Mouse (Mus musculus): Measurements from ENCODE around the gene Bnc2. TPM values are rescaled to one million over a fixed set of nuclear protein-coding genes. Genes with fewer than 3 reads are reported as not detected.

The Bnc2 gene
- polyA plus RNA-seq, 1 experiment = 7.2 TPM

- H3K4me1 ChIP-seq (ENCODE audit: control insufficient read depth, insufficient read depth, low read length) = peaks cover 2% of the 10 kb centered on the region
- no peak overlapping the region for H3K27ac ChIP-seq (ENCODE audit: insufficient read depth, low read length)
- H3K36me3 ChIP-seq (ENCODE audit: control insufficient read depth, insufficient read depth, low read length, poor library complexity, severe bottlenecking) = no peaks in the 10 kb centered on the region
- TF ChIP-seq EP300 (IDR thresholded peaks at IDR 0.05; ENCODE audit: insufficient read depth, low read depth, low read length) = no peak
- no peak for TF ChIP-seq CTCF (IDR thresholded peaks at IDR 0.05; ENCODE audit: low read depth, low read length)
- TF ChIP-seq POLR2A (IDR thresholded peaks at IDR 0.05; ENCODE audit: insufficient read depth, low read length) = no peak
- no peak overlapping the region for H3K4me3 ChIP-seq (ENCODE audit: low read depth, low read length)
- no peak overlapping the region for H3K9ac ChIP-seq (ENCODE audit: low read depth, poor library complexity, severe bottlenecking)
- no peaks in the 10 kb centered on the region for H3K27me3 ChIP-seq (ENCODE audit: control insufficient read depth, insufficient read depth, low read length, poor library complexity, severe bottlenecking)
- H3K9me3 ChIP-seq (replicated peaks; ENCODE audit: control insufficient read depth, insufficient read depth, low read length, poor library complexity, severe bottlenecking) = no peaks in the 10 kb centered on the region
These were observed 247.1 kb downstream of the Bnc2 start for GRCm38 (mm10) chr4:84427955-84428354.

DNA sequence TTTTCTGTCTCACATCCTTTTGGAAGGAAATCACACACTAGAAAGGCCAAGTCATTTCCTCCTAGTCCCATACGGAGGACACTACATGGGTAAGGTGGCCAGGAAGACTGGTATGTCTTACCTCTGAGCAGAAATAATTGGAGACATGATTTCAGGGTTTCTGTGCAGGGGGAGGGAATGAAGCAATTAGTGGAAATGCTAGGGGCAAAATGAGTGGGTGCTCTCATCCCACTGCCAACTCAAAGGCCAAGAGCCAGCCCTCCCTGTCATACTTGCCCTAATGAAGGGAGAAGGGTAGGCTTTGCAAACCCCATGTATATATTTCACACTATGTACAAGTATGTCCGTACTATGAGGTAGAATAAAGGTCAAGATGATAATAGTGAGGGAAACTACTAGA is 263.6 kb downstream of the Bnc2 start:
- Histone ChIP-seq H3K9me3 (replicated peaks; ENCODE audit: control insufficient read depth, insufficient read depth, low read length, poor library complexity, severe bottlenecking) (no peaks in the 10 kb centered on the region), H3K4me1 (ENCODE audit: control insufficient read depth, insufficient read depth, low read length) (no peaks in the 10 kb centered on the region), H3K27ac (ENCODE audit: insufficient read depth, low read length) (no peak overlapping the region), H3K4me3 (ENCODE audit: low read depth, low read length) (no peak overlapping the region), H3K9ac (ENCODE audit: low read depth, poor library complexity, severe bottlenecking) (no peak overlapping the region), H3K27me3 (ENCODE audit: control insufficient read depth, insufficient read depth, low read length, poor library complexity, severe bottlenecking) (no peaks in the 10 kb centered on the region), H3K36me3 (ENCODE audit: control insufficient read depth, insufficient read depth, low read length, poor library complexity, severe bottlenecking) (no peaks in the 10 kb centered on the region)
- TF ChIP-seq CTCF (IDR thresholded peaks at IDR 0.05; ENCODE audit: low read depth, low read length) = no peak

GRCm38 (mm10) chr4:84407328-84408028 is 267.6 kb downstream of the Bnc2 start:
- H3K4me3 ChIP-seq (ENCODE audit: low read depth, low read length) = no peak overlapping the region
- H3K9ac ChIP-seq (ENCODE audit: low read depth, poor library complexity, severe bottlenecking) = no peak overlapping the region
- H3K27ac ChIP-seq (ENCODE audit: insufficient read depth, low read length) = no peak overlapping the region
- no peaks in the 10 kb centered on the region for H3K27me3 ChIP-seq (ENCODE audit: control insufficient read depth, insufficient read depth, low read length, poor library complexity, severe bottlenecking)
- no peaks in the 10 kb centered on the region for H3K9me3 ChIP-seq (replicated peaks; ENCODE audit: control insufficient read depth, insufficient read depth, low read length, poor library complexity, severe bottlenecking)
- no peaks in the 10 kb centered on the region for H3K36me3 ChIP-seq (ENCODE audit: control insufficient read depth, insufficient read depth, low read length, poor library complexity, severe bottlenecking)
- H3K4me1 ChIP-seq (ENCODE audit: control insufficient read depth, insufficient read depth, low read length) = no peaks in the 10 kb centered on the region
- TF ChIP-seq POLR2A (IDR thresholded peaks at IDR 0.05; ENCODE audit: insufficient read depth, low read length) = no peak

- Histone ChIP-seq H3K4me3 (ENCODE audit: low read depth, low read length) (no peak overlapping the region), H3K9ac (ENCODE audit: low read depth, poor library complexity, severe bottlenecking) (no peak overlapping the region), H3K36me3 (ENCODE audit: control insufficient read depth, insufficient read depth, low read length, poor library complexity, severe bottlenecking) (no peaks in the 10 kb centered on the region), H3K9me3 (replicated peaks; ENCODE audit: control insufficient read depth, insufficient read depth, low read length, poor library complexity, severe bottlenecking) (no peaks in the 10 kb centered on the region), H3K27ac (ENCODE audit: insufficient read depth, low read length) (no peak overlapping the region), H3K4me1 (ENCODE audit: control insufficient read depth, insufficient read depth, low read length) (no peaks in the 10 kb centered on the region), H3K27me3 (ENCODE audit: control insufficient read depth, insufficient read depth, low read length, poor library complexity, severe bottlenecking) (no peaks in the 10 kb centered on the region)
- no peak for TF ChIP-seq CTCF (IDR thresholded peaks at IDR 0.05; ENCODE audit: low read depth, low read length)
- TF ChIP-seq POLR2A (IDR thresholded peaks at IDR 0.05; ENCODE audit: insufficient read depth, low read length) = no peak
- no peak for TF ChIP-seq EP300 (IDR thresholded peaks at IDR 0.05; ENCODE audit: insufficient read depth, low read depth, low read length)
These were observed 271.5 kb downstream of the Bnc2 start for GRCm38 (mm10) chr4:84403356-84404145.

- Histone ChIP-seq H3K9me3 (replicated peaks; ENCODE audit: control insufficient read depth, insufficient read depth, low read length, poor library complexity, severe bottlenecking) (no peaks in the 10 kb centered on the region), H3K4me1 (ENCODE audit: control insufficient read depth, insufficient read depth, low read length) (no peaks in the 10 kb centered on the region), H3K36me3 (ENCODE audit: control insufficient read depth, insufficient read depth, low read length, poor library complexity, severe bottlenecking) (no peaks in the 10 kb centered on the region; the same call in 1 of the 2 replicates), H3K27me3 (ENCODE audit: control insufficient read depth, insufficient read depth, low read length, poor library complexity, severe bottlenecking) (no peaks in the 10 kb centered on the region), H3K9ac (ENCODE audit: low read depth, poor library complexity, severe bottlenecking) (no peak overlapping the region), H3K4me3 (ENCODE audit: low read depth, low read length) (no peak overlapping the region), H3K27ac (ENCODE audit: insufficient read depth, low read length) (no peak overlapping the region)
- no peak for TF ChIP-seq CTCF (IDR thresholded peaks at IDR 0.05; ENCODE audit: low read depth, low read length)
- no peak for TF ChIP-seq EP300 (IDR thresholded peaks at IDR 0.05; ENCODE audit: insufficient read depth, low read depth, low read length)
- no peak for TF ChIP-seq POLR2A (IDR thresholded peaks at IDR 0.05; ENCODE audit: insufficient read depth, low read length)
These were observed 286.1 kb downstream of the Bnc2 start for GRCm38 (mm10) chr4:84388991-84389390.

GRCm38 (mm10) chr4:84385156-84385555 is 289.9 kb downstream of the Bnc2 start:
- TF ChIP-seq CTCF (IDR thresholded peaks at IDR 0.05; ENCODE audit: low read depth, low read length) (no peak), EP300 (IDR thresholded peaks at IDR 0.05; ENCODE audit: insufficient read depth, low read depth, low read length) (no peak), POLR2A (IDR thresholded peaks at IDR 0.05; ENCODE audit: insufficient read depth, low read length) (no peak)
- Histone ChIP-seq H3K4me1 (ENCODE audit: control insufficient read depth, insufficient read depth, low read length) (no peaks in the 10 kb centered on the region), H3K9me3 (replicated peaks; ENCODE audit: control insufficient read depth, insufficient read depth, low read length, poor library complexity, severe bottlenecking) (no peaks in the 10 kb centered on the region)

More at GRCm38 (mm10) chr4:84385156-84385555, 289.9 kb downstream of the Bnc2 start:
- peak overlapping the region; percentile 36; the same call in 1 of the 2 replicates for H3K27ac ChIP-seq (ENCODE audit: insufficient read depth, low read length)
- no peak overlapping the region for H3K4me3 ChIP-seq (ENCODE audit: low read depth, low read length)
- no peak overlapping the region for H3K9ac ChIP-seq (ENCODE audit: low read depth, poor library complexity, severe bottlenecking)
- no peaks in the 10 kb centered on the region; the same call in 1 of the 2 replicates for H3K36me3 ChIP-seq (ENCODE audit: control insufficient read depth, insufficient read depth, low read length, poor library complexity, severe bottlenecking)
- H3K27me3 ChIP-seq (ENCODE audit: control insufficient read depth, insufficient read depth, low read length, poor library complexity, severe bottlenecking) = no peaks in the 10 kb centered on the region
